Mouse (Mus musculus) myocyte (in vitro differentiated cells): ENCODE results near the gene Nodal. TPM values are rescaled to one million over a fixed set of nuclear protein-coding genes. Genes with fewer than 3 reads are reported as not detected.
A peak's percentile ranks its signal among the peaks of the same experiment; 100 is the strongest.

Experiments
- H3K27me3 ChIP-seq: one replicate; pipeline ENCODE4 v1.6.1; 2011; ENCODE audit not compliant: control insufficient read depth, insufficient read depth, insufficient read length
- H3K36me3 ChIP-seq: one replicate; pipeline ENCODE4 v1.6.1; 2011; ENCODE audit not compliant: control insufficient read depth, insufficient read depth
- H3K4me2 ChIP-seq: one replicate; pipeline ENCODE4 v1.6.1; 2011; ENCODE audit warnings: low read depth, control low read depth
- H3K4me3 ChIP-seq: one replicate; pipeline ENCODE4 v1.5.1; 2011; ENCODE audit warnings: mild to moderate bottlenecking, control low read depth, moderate library complexity
- H3K79me2 ChIP-seq: one replicate; pipeline ENCODE4 v1.6.1; 2011; ENCODE audit not compliant: control insufficient read depth, insufficient read depth
- H3ac ChIP-seq: one replicate; pipeline ENCODE4 v1.6.1; 2011; ENCODE audit not compliant: control insufficient read depth, insufficient read length
- CEBPB ChIP-seq: IDR thresholded peaks from 2 replicates; pipeline ENCODE4 v1.6.1; 2011; ENCODE audit warnings: mild to moderate bottlenecking, moderate library complexity; ENCODE audit not compliant: poor library complexity, insufficient read depth, severe bottlenecking
- E2F4 ChIP-seq: IDR thresholded peaks from one replicate; pipeline ENCODE4 v1.6.1; 2011; ENCODE audit warnings: mild to moderate bottlenecking, control low read depth, moderate library complexity; ENCODE audit not compliant: insufficient read depth
- MAX ChIP-seq: IDR thresholded peaks from one replicate; pipeline ENCODE4 v1.6.1; 2011; ENCODE audit warnings: low read depth, mild to moderate bottlenecking, control low read depth
- MYOD1 ChIP-seq, 3 experiments: IDR thresholded peaks; one replicate each; pipeline ENCODE4 v1.6.1; 2011; ENCODE audit warnings: control low read depth in 2 of 3, low read depth in 2 of 3, mild to moderate bottlenecking in 2 of 3, moderate library complexity in 1 of 3; ENCODE audit not compliant: insufficient read length in 2 of 3, control insufficient read depth in 1 of 3
- MYOG ChIP-seq, 3 experiments: IDR thresholded peaks; one replicate each; pipeline ENCODE4 v1.6.1; 2011; ENCODE audit warnings: control low read depth in 2 of 3, low read depth in 2 of 3, mild to moderate bottlenecking in 2 of 3; ENCODE audit not compliant: insufficient read length in 2 of 3, control insufficient read depth in 1 of 3, insufficient read depth in 1 of 3
- POLR2A ChIP-seq: IDR thresholded peaks from one replicate; pipeline ENCODE4 v1.6.1; 2011; ENCODE audit warnings: low read depth, mild to moderate bottlenecking, control low read depth, moderate library complexity; ENCODE audit not compliant: insufficient read length
- POLR2AphosphoS2 ChIP-seq: IDR thresholded peaks from one replicate; pipeline ENCODE4 v1.6.1; 2011; ENCODE audit warnings: low read depth, control low read depth; ENCODE audit not compliant: insufficient read length
- REST ChIP-seq: IDR thresholded peaks from one replicate; pipeline ENCODE4 v1.6.1; 2011; ENCODE audit warnings: mild to moderate bottlenecking, control low read depth, moderate library complexity; ENCODE audit not compliant: insufficient read depth, insufficient read length
- SRF ChIP-seq: IDR thresholded peaks from one replicate; pipeline ENCODE4 v1.6.1; 2011; ENCODE audit warnings: low read depth; ENCODE audit not compliant: control insufficient read depth, insufficient read length
- TCF12 ChIP-seq: IDR thresholded peaks from one replicate; pipeline ENCODE4 v1.6.1; 2011; ENCODE audit warnings: mild to moderate bottlenecking, control low read depth; ENCODE audit not compliant: poor library complexity, insufficient read depth, severe bottlenecking
- TCF3 ChIP-seq: IDR thresholded peaks from one replicate; pipeline ENCODE4 v1.6.1; 2011; ENCODE audit warnings: low read depth, control low read depth; ENCODE audit not compliant: insufficient read length
- USF1 ChIP-seq: IDR thresholded peaks from one replicate; pipeline ENCODE4 v1.6.1; 2011; ENCODE audit warnings: low read depth, mild to moderate bottlenecking, control low read depth, moderate library complexity
- polyA plus RNA-seq: library from polyadenylated mRNA; unstranded; fragments of >200 nt; fragmentation: generic; extraction: Trizol; gene quantifications from one replicate; pipeline ENCODE4 v1.2.1, GENCODE M21; 2012; ENCODE audit warnings: missing spikeins

Nodal gene
- polyA plus RNA-seq, 1 experiment, result 0.01 TPM

DNA sequence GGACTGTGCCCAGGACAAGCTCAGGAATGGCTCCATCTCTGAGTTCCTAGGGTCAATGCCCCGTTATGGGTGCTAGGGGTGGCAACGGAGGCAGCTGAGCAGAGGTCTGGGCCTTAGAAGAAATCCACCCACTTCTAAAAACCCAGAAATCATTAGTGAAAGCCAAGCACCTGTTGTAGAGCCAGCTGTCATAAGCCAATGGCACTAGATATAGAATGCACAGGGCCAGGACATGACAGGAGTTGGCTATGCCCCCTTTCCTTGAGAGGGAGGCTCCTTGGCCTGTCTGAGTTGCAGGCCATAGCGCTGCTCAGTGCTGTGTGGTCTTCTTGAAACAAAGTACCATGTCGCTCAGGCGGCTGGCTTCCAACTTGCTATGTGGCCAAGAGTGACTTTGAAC lies 17.4 kb upstream of the Nodal start:
- Histone ChIP-seq H3ac (no peak overlapping the region), H3K27me3 (no peaks in the 10 kb centered on the region), H3K36me3 (no peaks in the 10 kb centered on the region), H3K4me3 (no peak overlapping the region), H3K79me2 (no peaks in the 10 kb centered on the region), H3K4me2 (no peak overlapping the region)
- TF ChIP-seq MYOD1 (IDR thresholded peaks at IDR 0.05; ENCODE audit: control insufficient read depth in 1 of 3, insufficient read length in 2 of 3, low read depth in 2 of 3) (peak in 2 of 3 experiments; percentile 77 to 83), MYOG (IDR thresholded peaks at IDR 0.05; ENCODE audit: control insufficient read depth in 1 of 3, insufficient read depth in 1 of 3, insufficient read length in 2 of 3, low read depth in 2 of 3) (peak; percentile 13 to 82 (median 78)), POLR2AphosphoS2 (no peak), TCF12 (peak; percentile 63)

- peaks cover 7% of the 10 kb centered on the region for H3K27me3 ChIP-seq
- H3K4me2 ChIP-seq, result no peak overlapping the region
- H3K4me3 ChIP-seq, result no peak overlapping the region
- no peak overlapping the region for H3ac ChIP-seq
- no peaks in the 10 kb centered on the region for H3K79me2 ChIP-seq
- TF ChIP-seq TCF12 (no peak), MAX (no peak), MYOG (IDR thresholded peaks at IDR 0.05; ENCODE audit: control insufficient read depth in 1 of 3, insufficient read depth in 1 of 3, insufficient read length in 2 of 3, low read depth in 2 of 3) (no peak), MYOD1 (IDR thresholded peaks at IDR 0.05; ENCODE audit: control insufficient read depth in 1 of 3, insufficient read length in 2 of 3, low read depth in 2 of 3) (no peak), E2F4 (no peak), USF1 (no peak), SRF (no peak), POLR2AphosphoS2 (no peak), TCF3 (no peak)
- H3K36me3 ChIP-seq, result no peaks in the 10 kb centered on the region
Measured at GRCm38 (mm10) chr10:61402480-61402879, 15.3 kb upstream of the Nodal start.

- Histone ChIP-seq H3K36me3 (no peaks in the 10 kb centered on the region), H3K79me2 (no peaks in the 10 kb centered on the region), H3K4me3 (no peak overlapping the region), H3ac (no peak overlapping the region), H3K27me3 (peaks cover 7% of the 10 kb centered on the region), H3K4me2 (no peak overlapping the region)
- TF ChIP-seq SRF (no peak), REST (no peak), USF1 (no peak), POLR2AphosphoS2 (no peak), POLR2A (no peak), TCF12 (no peak)
Measured at GRCm38 (mm10) chr10:61402911-61403310, 14.9 kb upstream of the Nodal start.

GRCm38 (mm10) chr10:61405958-61406357 lies 11.8 kb upstream of the Nodal start:
- TF ChIP-seq POLR2AphosphoS2 (no peak), MAX (no peak), REST (no peak), SRF (no peak), TCF3 (no peak)
- Histone ChIP-seq H3ac (no peak overlapping the region), H3K27me3 (peaks cover 7% of the 10 kb centered on the region), H3K79me2 (no peaks in the 10 kb centered on the region), H3K4me3 (no peak overlapping the region), H3K4me2 (no peak overlapping the region), H3K36me3 (no peaks in the 10 kb centered on the region)

GRCm38 (mm10) chr10:61409776-61410175 lies 8.0 kb upstream of the Nodal start:
- Histone ChIP-seq H3K27me3 (peaks cover 7% of the 10 kb centered on the region), H3ac (no peak overlapping the region), H3K79me2 (no peaks in the 10 kb centered on the region), H3K4me3 (no peak overlapping the region), H3K4me2 (no peak overlapping the region), H3K36me3 (no peaks in the 10 kb centered on the region)
- TF ChIP-seq CEBPB, result no peak
- no peak for TF ChIP-seq POLR2A
- no peak for TF ChIP-seq MAX
- no peak for TF ChIP-seq TCF3
- no peak for TF ChIP-seq E2F4

- Histone ChIP-seq H3ac (no peak overlapping the region), H3K4me3 (no peak overlapping the region), H3K27me3 (peaks cover 7% of the 10 kb centered on the region), H3K4me2 (no peak overlapping the region), H3K79me2 (no peaks in the 10 kb centered on the region), H3K36me3 (no peaks in the 10 kb centered on the region)
- no peak for TF ChIP-seq TCF3
- TF ChIP-seq POLR2A, result no peak
- TF ChIP-seq MAX, result no peak
- no peak for TF ChIP-seq MYOD1 (IDR thresholded peaks at IDR 0.05; ENCODE audit: control insufficient read depth in 1 of 3, insufficient read length in 2 of 3, low read depth in 2 of 3)
- no peak for TF ChIP-seq MYOG (IDR thresholded peaks at IDR 0.05; ENCODE audit: control insufficient read depth in 1 of 3, insufficient read depth in 1 of 3, insufficient read length in 2 of 3, low read depth in 2 of 3)
- no peak for TF ChIP-seq TCF12
- no peak for TF ChIP-seq SRF
- no peak for TF ChIP-seq USF1
- no peak for TF ChIP-seq POLR2AphosphoS2
- TF ChIP-seq CEBPB, result no peak
- no peak for TF ChIP-seq E2F4
- TF ChIP-seq REST, result no peak
Measured at GRCm38 (mm10) chr10:61410193-61410592, 7.6 kb upstream of the Nodal start.
